Mouse (Mus musculus): ENCODE data around the gene Kirrel. TPM values are rescaled to one million over a fixed set of nuclear protein-coding genes. Genes with fewer than 3 reads are reported as not detected.

Gene Kirrel
- total RNA-seq (2015; ENCODE audit: low replicate concordance) (not detected in 2 replicates), total RNA-seq (2017; ENCODE audit: low replicate concordance) (not detected in 2 replicates)

- no peak for ATAC-seq (replicated peaks; ENCODE audit: low FRiP score, poor library complexity, severe bottlenecking)
These were observed at the start of gene Kirrel for GRCm38 (mm10) chr3:87174096-87174768. Gene Kirrel (minus strand): TSS chr3:87174747.

- no peak for ATAC-seq (replicated peaks; ENCODE audit: low FRiP score, poor library complexity, severe bottlenecking)
These were observed 49.1 kb upstream of the Kirrel start for GRCm38 (mm10) chr3:87223636-87224035.

- no peak for ATAC-seq (replicated peaks; ENCODE audit: low FRiP score, poor library complexity, severe bottlenecking)
These were observed 47.8 kb upstream of the Kirrel start for GRCm38 (mm10) chr3:87222346-87222745.

GRCm38 (mm10) chr3:87215176-87215575 is 40.6 kb upstream of the Kirrel start:
- no peak for ATAC-seq (replicated peaks; ENCODE audit: low FRiP score, poor library complexity, severe bottlenecking)

- ATAC-seq (replicated peaks; ENCODE audit: low FRiP score, poor library complexity, severe bottlenecking), result no peak
These were observed 39.8 kb upstream of the Kirrel start for GRCm38 (mm10) chr3:87214221-87214864.

GRCm38 (mm10) chr3:87206336-87207075 is 32.0 kb upstream of the Kirrel start:
- ATAC-seq (replicated peaks; ENCODE audit: low FRiP score, poor library complexity, severe bottlenecking), result no peak

GRCm38 (mm10) chr3:87196637-87197036 is 22.1 kb upstream of the Kirrel start:
- ATAC-seq (replicated peaks; ENCODE audit: low FRiP score, poor library complexity, severe bottlenecking), result no peak

GRCm38 (mm10) chr3:87195041-87195440 is 20.5 kb upstream of the Kirrel start:
- no peak for ATAC-seq (replicated peaks; ENCODE audit: low FRiP score, poor library complexity, severe bottlenecking)

- no peak for ATAC-seq (replicated peaks; ENCODE audit: low FRiP score, poor library complexity, severe bottlenecking)
These were observed 20.0 kb upstream of the Kirrel start for GRCm38 (mm10) chr3:87194591-87194990.

GRCm38 (mm10) chr3:87193756-87194155 is 19.2 kb upstream of the Kirrel start:
- no peak for ATAC-seq (replicated peaks; ENCODE audit: low FRiP score, poor library complexity, severe bottlenecking)

- ATAC-seq (replicated peaks; ENCODE audit: low FRiP score, poor library complexity, severe bottlenecking), result no peak
These were observed 18.8 kb upstream of the Kirrel start for GRCm38 (mm10) chr3:87193352-87193751.

GRCm38 (mm10) chr3:87176687-87177086 is 2.1 kb upstream of the Kirrel start:
- ATAC-seq (replicated peaks; ENCODE audit: low FRiP score, poor library complexity, severe bottlenecking), result no peak

GRCm38 (mm10) chr3:87175438-87175815 is 880 bp upstream of the Kirrel start:
- no peak for ATAC-seq (replicated peaks; ENCODE audit: low FRiP score, poor library complexity, severe bottlenecking)

GRCm38 (mm10) chr3:87174769-87175437 is 356 bp upstream of the Kirrel start:
- ATAC-seq (replicated peaks; ENCODE audit: low FRiP score, poor library complexity, severe bottlenecking), result no peak

GRCm38 (mm10) chr3:87173486-87174085 is 961 bp downstream of the Kirrel start:
- ATAC-seq (replicated peaks; ENCODE audit: low FRiP score, poor library complexity, severe bottlenecking), result no peak

- no peak for ATAC-seq (replicated peaks; ENCODE audit: low FRiP score, poor library complexity, severe bottlenecking)
These were observed 1.5 kb downstream of the Kirrel start for GRCm38 (mm10) chr3:87173103-87173444.

GRCm38 (mm10) chr3:87172351-87173102 is 2.0 kb downstream of the Kirrel start:
- ATAC-seq (replicated peaks; ENCODE audit: low FRiP score, poor library complexity, severe bottlenecking), result no peak

- ATAC-seq (replicated peaks; ENCODE audit: low FRiP score, poor library complexity, severe bottlenecking), result no peak
These were observed 3.1 kb downstream of the Kirrel start for GRCm38 (mm10) chr3:87171201-87172100.

Measured in erythroid progenitor cell, adult 5-6 weeks (primary cell).